Mouse (Mus musculus): ENCODE measurements around the gene Ift88.
A peak's percentile ranks its signal among the peaks of the same experiment; 100 is the strongest.
"Not testable (repeated sequence)": the region's sequence is repeated elsewhere in the genome, so short reads cannot be mapped to it uniquely, and the experiment has no call there.

Gene Ift88

DNA sequence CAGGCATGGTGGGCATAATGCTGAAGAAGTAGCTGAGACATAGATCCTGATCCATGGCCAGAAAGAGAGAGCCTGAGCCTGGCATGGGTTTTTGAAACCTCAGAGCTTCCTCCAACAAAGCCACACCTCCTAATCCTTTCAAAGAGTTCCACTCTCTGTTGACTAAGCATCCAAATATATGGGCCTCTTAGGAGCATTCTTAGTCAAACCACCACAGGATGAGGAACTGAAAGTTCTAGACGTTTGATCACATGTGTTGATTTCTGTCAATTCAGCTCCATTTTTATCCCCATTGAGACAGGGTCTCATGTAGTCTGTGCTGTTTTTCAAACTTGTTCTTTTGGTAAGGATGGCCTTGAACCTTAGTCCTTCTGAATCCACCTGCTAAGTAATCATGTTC, 28.7 kb downstream of the Ift88 start:
- DNase-seq (ENCODE audit: low read depth, low spot score): no peak

DNA sequence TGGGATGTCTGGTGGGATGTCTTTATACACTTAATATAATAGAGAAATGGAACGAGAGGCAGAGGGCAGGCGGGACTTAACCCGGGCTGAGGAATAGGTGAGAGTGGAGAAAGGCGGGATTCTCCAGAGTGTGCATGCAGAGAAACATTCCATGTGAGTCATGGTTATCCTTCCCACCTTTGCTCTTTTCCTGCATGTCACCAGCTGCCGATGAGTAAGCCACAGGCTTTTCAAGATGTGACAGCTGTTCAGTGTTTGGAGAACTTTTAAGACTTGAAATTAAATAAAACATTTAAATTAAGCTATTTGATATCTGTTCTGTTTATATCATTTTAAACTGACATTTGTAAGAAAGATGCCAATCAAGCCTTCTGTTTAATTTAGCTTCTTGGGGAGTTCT, 36.0 kb downstream of the Ift88 start:
- no peak for DNase-seq (ENCODE audit: low read depth, low spot score)

DNA sequence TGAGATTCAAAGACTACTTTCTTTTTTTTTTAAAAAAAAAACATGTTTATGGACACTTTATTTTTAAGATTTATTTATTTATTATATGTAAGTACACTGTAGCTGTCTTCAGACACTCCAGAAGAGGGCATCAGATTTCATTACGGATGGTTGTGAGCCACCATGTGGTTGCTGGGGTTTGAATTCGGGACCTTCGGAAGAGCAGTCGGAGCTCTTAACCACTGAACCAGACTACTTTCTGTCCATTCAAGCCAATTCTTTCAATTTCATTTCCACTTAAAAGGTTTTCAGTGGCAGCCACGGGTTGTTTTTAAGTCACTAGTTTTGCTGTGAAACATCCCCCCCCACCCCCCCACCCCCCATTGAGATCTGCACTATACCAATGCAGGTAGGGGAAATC, 36.5 kb downstream of the Ift88 start:
- not testable (repeated sequence) for DNase-seq (ENCODE audit: low read depth, low spot score)

DNA sequence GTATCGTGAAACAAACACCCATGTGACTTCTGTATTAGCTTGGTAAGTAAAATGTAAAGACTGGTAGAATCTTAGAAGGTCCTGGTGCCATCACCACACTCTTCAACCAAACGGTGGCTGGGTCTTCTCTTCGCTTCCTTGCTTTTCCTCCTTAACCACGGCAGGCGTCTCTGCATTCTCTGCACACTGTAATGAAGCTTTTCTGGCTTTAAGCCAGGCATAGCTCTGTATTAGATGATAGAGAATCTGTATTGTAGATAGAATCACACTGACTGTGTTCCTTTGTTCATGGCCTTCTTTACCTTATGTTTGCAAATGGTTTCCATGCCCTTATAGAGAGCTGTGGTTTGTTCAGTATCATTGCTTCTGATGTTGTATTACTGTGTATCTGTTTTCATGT, 39.0 kb downstream of the Ift88 start:
- no peak for DNase-seq (ENCODE audit: low read depth, low spot score)

DNA sequence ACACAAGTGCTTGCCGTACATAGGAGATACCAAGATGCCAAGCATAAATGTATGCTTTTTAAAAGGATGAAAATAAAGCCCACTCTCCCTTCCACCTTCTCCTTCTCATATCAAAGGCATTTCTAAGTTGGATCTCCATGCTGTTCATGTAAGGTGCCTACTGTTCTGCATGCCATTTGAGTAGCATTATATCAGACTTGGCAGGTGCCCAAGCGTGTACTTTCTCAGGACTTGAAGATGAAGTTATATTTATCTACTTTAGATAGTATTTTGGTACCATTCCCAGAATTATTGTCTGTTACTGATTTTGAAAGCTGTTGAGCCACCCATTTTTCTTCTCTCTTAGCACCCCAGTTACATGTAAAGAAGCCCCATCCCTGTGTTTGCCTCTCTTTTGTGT, 51.2 kb downstream of the Ift88 start:
- no peak for DNase-seq (ENCODE audit: low read depth, low spot score)

DNA sequence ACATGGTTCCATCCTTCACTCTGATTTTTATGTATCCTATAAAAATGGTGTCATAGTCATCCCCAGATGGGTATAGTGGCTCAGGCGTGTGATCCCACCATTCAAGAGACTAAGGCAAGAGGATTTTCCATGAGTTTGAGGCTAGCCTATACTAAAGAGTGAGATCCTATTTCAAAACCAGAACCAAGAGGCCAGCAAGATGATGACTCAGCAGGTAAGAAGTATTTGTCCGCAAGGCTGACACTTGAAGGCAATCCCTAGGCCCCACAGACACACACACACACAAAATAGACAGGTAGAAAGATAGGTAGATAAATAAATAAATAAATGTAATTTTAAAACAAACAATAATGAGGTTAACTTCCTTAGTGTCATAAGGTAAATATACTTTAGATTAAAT, 58.4 kb downstream of the Ift88 start:
- no peak for DNase-seq (ENCODE audit: low read depth, low spot score)

DNA sequence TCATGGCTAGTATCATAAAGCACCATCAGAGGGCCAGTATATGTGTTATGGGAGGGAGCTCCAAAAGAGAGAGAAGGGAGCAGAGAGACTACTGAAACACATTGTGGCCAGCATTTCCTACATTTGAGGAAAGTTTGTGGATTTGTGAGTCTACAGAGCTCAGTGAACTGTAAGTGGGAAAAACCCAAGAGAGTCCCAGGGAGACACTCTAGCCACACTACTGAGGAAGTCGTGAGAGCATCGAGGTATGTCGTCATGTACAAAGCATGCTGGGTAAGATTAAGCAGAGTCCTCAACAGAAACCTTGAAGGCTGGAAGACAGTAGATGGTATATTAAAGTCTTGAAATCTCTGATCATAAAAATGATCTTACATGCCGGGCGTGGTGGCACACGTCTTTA, 60.3 kb downstream of the Ift88 start:
- no peak for DNase-seq (ENCODE audit: low read depth, low spot score)

DNA sequence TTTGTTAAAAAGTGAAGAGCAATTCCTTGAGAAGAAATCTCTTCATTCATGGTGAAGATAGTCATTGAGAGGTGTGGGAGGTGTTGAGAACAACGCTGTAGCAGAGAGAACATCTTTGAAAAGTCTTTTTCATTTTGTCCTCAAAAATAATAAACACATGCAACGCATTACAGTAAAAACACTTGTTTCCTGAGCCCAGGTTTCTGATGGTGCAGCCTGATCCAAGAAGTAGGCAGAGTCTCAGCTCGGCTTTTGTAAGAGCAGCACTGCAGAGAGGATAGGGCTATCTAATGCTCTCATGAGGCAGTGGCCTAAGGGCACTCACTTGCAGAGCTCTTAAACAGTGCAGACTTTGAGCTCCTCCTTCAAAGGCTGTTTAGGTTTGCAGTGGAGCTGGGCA, 65.8 kb downstream of the Ift88 start:
- DNase-seq (ENCODE audit: low read depth, low spot score): no peak

DNA sequence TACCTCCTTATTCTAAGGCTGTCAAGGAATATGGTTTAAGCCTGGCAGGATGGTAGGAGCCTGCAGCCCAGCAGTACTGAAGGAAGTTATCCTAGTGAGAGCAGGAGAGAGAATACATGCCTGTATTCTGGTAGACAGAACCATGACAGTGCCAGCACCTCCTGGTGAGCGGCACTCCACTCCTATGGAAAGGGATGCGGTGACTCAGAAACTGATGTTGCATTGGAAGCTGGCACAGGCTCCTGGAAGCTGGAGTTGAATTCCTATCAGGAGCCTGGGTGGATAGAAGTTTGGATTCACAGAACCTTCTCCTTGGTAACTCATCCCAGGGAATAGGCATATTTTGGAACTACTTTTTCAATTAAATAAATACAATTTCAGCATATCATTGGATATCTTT, 70.0 kb downstream of the Ift88 start:
- no peak for DNase-seq (ENCODE audit: low read depth, low spot score)

DNA sequence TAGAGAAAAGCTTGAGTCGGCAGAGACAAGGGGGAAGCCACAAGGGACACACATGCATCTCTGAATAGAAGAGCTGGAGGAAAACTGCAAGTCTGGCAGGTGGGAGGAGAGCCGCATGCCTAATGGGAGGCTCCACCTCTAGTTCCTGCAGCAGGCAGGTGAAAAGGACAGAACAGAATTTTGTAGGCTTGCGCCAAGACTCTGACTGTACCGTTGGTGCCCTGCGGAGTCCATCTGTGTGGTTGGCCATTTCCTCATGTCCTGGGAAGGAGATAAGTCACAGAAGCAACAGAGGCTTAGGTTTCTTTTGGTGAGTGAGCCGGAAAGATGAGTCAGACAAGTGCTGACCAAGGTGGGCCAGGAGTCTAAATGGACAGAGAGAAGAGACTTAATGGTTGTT, 79.9 kb downstream of the Ift88 start:
- no peak for DNase-seq (ENCODE audit: low read depth, low spot score)

DNA sequence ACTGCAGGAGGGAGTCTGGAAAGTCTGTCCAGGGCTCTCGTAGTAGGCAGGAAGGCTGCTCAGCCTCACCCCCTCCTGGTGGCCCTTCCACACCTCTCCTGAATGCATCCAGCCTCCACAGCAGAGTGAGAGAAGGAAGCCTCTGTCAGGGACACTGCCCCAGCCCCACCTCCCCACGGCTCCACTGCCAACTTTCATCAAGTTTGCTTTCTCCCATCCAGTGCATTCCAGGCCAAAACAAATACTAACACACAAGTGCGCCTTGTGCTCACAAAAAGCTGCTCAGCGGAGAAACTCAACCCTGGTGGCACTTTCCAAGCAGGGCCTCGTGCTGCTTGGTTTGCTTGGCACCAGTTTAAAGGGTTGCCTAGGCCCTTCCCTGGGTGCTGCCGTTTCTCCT, 85.7 kb downstream of the Ift88 start:
- no peak for DNase-seq (ENCODE audit: low read depth, low spot score)

DNA sequence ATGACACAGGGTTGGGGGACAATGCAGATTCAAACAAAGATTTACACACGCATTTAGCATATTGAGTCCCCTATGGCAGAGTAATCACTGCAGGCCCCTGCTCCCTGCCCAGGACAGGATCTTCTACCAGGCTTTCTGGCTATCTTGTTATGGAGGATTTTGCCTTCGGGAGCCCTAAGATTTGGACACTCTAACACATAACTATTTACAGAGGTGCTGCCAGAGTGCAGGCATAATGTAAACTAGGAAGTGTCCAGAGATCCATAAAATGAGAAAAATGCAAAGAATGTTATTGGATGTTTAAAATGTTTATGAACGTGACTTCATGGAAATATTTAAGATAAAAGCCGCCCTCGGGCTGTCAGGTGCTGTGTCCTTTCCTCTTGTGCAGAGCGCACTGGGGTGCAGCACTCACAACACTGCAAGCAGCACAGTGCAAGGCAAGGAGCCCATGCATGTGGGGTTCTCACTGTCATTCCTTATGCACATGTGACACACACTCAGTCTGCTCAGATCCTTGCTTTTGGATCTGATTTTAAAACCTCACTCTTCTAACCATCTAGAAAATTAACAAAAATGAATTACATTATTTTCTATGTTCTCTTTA, 91.4 kb downstream of the Ift88 start:
- DNase-seq (ENCODE audit: low read depth, low spot score): no peak

DNA sequence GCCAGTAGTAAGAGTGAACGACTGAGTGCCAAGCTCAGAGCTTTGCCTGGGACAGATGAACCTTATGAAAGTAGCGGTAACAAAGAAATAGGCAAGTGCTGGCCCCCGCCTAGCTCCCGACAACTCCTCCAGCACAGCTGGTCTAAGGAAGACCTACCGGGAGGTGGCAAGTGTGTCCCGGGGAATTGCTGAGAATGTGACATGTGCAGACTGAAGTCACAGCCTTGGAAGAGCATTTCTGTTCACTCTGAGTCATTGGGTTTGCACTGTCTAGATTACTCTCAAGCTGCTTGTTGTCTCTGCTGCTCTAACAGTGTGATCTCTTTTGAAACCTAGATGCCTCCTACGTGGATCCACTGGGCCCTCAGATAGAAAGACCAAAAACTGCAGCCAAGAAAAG, 93.1 kb downstream of the Ift88 start:
- DNase-seq (ENCODE audit: low read depth, low spot score): no peak

DNA sequence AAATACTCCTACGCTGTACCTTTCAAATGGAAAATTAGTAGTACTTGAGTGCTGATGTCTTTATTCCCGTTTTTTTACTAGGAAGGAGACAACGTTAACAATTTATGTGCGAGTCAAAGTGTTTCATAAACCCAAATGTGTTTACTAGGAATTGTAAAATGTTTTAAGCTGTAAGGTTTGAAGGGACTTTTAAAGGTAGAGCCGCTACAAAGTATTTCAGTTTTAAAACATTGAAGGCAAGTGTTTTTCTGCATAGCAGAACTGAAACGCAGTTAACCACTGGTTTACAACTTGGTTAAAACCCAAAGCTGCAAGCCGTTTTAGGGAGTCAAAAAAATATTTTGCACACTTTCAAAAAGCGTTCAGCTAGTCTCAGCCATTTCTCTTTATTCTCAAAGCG, 99.9 kb downstream of the Ift88 start:
- no peak for DNase-seq (ENCODE audit: low read depth, low spot score)

DNA sequence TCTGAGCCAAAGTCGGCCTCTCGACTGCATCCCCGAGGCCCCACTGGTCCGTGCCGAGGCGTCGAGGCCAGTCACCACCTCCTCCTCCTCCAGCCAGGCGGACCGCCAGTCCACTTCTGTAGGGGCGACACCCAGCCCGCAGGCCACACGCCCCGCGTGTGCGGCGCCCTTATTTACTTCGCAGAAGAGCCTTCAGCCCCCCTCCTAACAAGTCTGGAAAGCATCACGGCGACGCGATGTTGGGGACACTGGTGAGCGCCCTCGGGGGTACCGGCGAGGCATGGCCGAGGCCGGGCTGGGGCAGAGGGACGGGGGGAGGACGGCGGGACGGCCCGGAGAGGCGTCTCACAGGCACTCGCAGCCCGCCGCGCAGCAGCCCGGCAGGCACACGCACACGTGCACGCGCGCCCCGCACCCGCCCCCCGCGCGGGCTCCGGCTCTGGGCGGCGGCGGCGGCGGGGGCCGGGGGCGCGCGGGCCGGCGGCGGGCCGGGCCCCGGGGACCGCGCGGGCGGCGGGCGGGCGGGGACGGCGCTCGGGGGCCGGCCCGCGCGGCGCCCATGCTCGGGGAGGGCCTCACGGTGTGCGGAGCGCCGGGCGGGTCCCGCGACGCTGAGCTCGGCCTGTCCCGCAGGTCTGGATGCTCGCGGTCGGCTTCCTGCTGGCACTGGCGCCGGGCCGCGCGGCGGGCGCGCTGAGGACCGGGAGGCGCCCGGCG, 101.0 kb downstream of the Ift88 start, which contains the start of gene Il17d:
Gene Il17d, plus strand, starts transcription at position 107 of the 717 bp plus-strand sequence.
- no peak for DNase-seq (ENCODE audit: low read depth, low spot score)

DNA sequence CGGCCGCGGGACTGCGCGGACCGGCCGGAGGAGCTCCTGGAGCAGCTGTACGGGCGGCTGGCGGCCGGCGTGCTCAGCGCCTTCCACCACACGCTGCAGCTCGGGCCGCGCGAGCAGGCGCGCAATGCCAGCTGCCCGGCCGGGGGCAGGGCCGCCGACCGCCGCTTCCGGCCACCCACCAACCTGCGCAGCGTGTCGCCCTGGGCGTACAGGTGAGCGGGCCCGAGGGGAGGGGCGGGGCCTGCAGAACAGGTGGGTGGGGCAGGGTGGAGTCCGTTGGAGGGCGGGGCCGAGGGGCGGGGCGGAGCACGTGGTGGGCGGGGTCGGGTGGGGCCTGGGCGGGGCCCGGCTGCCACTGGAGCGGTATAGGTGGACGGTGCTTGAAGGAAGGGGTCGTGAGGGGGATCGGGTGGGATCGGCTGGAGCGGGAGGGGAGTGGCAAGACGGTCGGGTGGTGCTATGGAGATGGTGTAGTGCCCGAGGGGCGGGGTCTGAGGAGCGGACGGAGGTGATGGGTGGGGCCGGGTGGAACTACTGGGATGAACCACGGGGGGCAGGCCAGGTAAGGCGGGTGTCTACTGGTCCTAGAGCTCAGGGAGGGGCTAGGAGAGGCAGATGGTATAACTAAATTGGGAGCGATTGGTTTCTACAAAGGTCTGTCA, 101.7 kb downstream of the Ift88 start:
- peak; percentile 36 for DNase-seq (ENCODE audit: low read depth, low spot score)

DNA sequence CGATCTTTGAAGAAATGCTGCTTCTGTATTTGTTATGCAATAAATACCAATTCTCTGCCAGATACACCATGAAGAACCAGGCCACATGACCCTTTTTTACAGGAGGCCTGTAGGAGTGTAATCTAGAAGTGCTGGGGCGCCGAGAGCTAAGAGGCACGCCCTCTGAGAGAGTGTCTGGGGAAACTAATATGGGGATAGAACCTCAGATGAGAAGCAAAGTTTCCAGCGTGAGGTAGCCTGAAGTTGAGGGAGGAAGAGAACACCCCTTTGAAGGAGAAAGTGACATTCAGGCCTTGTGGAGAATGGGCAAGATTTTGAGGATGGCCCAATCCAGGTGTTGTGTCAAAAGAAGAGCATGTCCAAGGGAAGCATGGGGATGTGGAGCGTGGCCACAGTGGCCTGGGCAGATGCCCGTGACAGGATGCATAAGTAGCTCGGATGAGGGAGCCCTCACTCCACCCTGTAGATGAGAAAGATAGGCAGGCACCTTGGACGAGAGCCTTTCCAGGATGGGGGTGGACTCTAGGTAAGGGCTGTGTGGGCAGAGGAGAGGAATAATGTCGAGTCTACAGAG, 102.3 kb downstream of the Ift88 start:
- DNase-seq (ENCODE audit: low read depth, low spot score): no peak

DNA sequence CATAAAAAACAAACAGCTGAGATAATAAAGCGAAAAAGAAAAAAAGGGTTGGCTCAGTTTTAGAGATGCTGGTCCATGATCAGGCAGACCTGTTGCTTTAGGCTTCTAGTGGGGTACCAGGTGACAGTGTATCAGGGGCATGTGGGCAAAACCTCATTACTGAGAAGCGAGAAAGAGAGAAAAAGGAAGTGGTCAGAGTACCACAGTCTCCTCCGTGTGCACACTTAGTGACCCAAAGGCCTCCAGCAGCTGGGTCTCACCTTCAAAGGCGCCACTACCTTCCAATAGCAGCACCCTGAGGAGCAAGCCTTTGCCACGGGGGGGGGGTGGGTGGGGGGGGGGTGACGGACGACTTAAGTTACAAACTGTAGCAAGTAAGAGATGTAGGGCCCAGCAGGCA, 103.3 kb downstream of the Ift88 start:
- DNase-seq (ENCODE audit: low read depth, low spot score): no peak

DNA sequence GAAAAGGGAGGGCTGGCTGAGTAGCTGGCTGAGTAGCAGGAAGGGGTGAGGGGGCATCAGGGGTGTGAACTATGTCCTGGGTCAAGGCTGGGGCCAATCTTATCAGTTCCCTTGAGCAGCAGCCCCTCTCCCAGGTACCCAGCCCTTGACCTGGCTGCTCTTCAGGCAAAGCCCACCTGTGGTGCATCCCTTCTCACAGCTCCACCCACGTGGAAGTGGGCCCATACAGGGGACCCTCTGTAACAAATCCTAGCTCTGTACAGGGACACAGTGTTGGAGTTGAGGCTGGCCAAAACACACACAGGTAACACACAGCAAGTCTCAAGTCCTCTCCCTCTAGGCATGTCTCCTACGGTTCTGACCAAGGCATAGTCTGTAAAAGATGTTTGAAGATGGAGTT, 103.7 kb downstream of the Ift88 start:
- no peak for DNase-seq (ENCODE audit: low read depth, low spot score)

DNA sequence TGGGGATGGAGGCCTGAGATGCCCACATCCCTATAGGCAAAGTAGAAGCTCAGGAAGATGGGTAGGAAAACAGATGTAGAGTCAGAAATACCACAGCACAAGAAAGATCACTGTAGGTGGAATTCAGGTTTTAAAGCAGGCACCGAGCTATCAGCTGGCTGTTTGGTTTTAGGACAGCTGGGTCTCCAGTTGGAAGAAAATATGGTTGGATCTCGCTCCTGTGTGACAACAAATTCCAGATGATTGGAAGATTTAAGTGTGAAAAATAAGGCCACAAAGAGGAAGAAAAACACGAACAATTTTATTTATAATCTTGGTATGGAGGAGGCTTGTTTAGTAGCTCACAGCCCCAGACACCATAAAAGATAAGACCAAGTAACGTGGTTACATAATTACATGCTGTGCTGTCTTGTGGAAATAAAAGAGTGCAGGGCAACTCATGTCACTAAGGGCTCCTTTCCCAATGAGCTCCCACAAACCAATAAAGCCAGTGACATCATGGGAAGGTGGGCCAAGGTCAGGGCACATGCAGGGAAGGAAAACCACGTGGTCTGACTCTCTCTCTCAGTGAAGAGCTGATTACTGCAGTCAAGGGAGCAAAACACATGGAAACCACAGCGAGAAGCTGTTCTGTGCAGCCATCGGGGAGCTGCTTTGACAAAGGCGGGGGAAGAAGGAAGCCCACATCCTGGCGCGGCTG, 105.4 kb downstream of the Ift88 start:
- DNase-seq (ENCODE audit: low read depth, low spot score): no peak

DNA sequence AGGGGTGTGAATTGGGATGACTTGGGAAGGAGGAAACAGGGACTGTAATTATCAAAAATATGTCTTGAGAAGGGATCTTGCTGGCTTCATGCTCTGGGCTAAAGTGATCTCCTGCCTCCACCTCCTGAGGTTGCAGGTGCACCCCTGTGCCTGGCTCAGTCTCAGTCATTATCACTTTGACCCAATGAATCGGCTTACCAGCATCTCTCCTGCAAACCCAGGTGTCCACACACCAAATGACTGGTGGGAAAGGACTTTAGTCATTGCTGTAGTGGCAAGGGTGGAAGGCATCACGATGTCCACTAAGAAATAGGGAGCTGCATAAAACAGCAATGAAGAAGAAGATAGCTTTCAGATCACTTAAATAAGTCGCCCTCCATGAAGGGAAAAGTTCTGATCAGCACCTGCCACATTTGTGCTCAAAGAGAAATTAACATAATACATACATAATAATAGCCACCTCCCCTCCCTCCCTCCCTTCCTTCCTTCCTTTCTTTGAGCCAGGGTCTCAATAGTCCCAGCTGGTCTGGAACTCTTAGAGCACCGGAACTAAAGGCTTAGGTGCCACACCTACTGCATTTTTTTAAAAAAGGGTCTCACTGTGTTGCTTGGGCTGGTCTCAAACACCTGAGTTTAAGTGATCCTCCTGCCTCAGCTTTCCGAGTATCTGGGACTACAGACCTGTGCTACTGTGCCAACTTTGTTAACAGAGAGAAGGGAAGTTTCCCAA, 106.1 kb downstream of the Ift88 start:
- no peak for DNase-seq (ENCODE audit: low read depth, low spot score)

DNA sequence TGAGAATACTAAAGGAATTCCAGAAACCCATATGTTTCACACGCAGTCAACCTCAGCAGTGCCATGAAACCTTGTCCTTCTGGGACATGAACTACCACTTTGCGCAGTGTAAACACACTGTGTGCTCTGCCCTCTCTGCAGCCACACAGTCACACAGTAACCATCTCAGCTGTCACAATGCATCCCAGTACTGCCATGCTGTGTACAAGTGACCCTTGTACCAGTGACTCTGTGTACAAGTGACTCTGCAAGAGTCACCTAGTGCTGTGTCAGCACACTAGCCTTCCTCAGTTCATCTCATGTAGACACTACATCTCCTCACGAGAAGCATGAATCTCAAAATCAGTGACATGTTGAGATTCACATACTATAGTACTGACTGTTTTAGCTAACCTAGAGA, 108.7 kb downstream of the Ift88 start:
- no peak for DNase-seq (ENCODE audit: low read depth, low spot score)

All from embryo, embryonic 11.5 days (tissue).